Mouse (Mus musculus): ENCODE measurements around the gene Ccdc47. TPM values are rescaled to one million over a fixed set of nuclear protein-coding genes. Genes with fewer than 3 reads are reported as not detected.
"Not testable (repeated sequence)": the region's sequence is repeated elsewhere in the genome, so short reads cannot be mapped to it uniquely, and the experiment has no call there.

Ccdc47 gene
- polyA plus RNA-seq, 1 experiment from 2014 or later = 71.0 TPM

DNA sequence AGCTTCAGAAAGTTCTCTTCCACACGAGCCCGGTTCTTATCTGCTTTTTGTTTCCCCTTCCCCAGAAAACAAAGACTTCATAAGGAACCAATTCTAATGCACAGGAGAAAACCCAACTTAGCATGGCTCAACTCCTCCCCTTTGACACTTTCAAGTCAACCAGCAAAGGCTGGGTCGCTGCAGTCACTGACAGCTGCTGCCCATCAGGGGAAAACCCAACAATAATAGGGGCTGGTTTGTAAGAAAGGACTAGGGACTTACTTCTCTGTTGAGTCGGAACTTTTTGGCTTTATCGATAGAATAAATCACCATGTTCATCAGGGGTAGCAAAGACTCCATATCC is 14.1 kb downstream of the Ccdc47 start, which contains the start of gene Strada:
Gene Strada (minus strand): TSS at position 46 of the 343 bp plus-strand sequence.
- Histone ChIP-seq H3K27ac (ENCODE audit: low read depth, low read length) (no peak within 1 kb of the TSS), H3K36me3 (ENCODE audit: control insufficient read depth, insufficient read depth, low read length) (peaks cover 81% of the 10 kb centered on the region), H3K4me3 (ENCODE audit: low read depth, low read length) (no peak within 1 kb of the TSS), H3K4me2 (ENCODE audit: low read length) (no peak within 1 kb of the TSS), H3K9me3 (replicated peaks; ENCODE audit: control insufficient read depth, low read length) (no peaks in the 10 kb centered on the region), H3K4me1 (ENCODE audit: control insufficient read depth, insufficient read depth, low read length) (no peaks in the 10 kb centered on the region), H3K9ac (ENCODE audit: low read length) (no peak within 1 kb of the TSS), H3K27me3 (replicated peaks; ENCODE audit: control insufficient read depth, insufficient read depth, low read length) (no peaks in the 10 kb centered on the region)
- DNase-seq (ENCODE audit: low spot score) = no peak
- WGBS = 88% methylated on average over 5 of the region's 5 CpGs
- ATAC-seq = no peak

DNA sequence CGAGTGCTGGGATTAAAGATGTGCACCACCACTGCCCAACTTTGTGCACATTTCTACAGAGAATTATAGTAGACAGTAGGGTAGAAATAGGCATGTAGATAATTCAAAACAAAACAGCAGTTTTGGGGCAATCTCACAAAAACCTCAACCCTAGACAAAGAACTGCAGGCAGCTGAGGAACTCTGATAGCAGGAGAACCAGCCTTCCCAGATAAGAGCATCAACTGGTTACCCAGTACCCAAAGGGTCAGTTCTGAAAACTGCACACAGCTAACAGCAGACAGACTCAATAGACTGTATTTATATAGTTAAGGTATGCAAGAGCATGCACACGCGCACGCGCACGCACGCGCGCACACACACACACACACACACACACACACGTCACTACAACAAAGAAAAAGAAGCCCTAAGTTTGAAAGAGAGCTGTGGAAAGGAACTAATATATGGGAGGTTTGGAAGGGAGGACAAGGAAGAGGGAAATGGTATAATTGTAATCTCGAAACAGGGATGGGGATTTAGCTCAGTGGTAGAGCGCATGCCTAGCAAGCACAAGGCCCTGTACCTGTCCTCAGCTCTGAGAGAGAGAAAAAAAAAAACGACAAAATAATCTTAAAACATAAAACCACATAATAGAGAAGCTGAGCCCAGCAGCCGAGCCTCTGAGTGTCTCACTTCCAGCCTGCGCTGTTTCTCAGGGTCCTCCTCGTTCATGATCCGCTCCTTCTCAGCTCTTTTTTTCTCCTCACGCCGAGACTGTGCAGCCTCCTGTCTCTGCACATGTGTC is 14.6 kb downstream of the Ccdc47 start:
- Histone ChIP-seq H3K4me3 (ENCODE audit: low read depth, low read length) (no peak overlapping the region), H3K27me3 (replicated peaks; ENCODE audit: control insufficient read depth, insufficient read depth, low read length) (no peaks in the 10 kb centered on the region), H3K36me3 (ENCODE audit: control insufficient read depth, insufficient read depth, low read length) (peaks cover 77% of the 10 kb centered on the region), H3K9me3 (replicated peaks; ENCODE audit: control insufficient read depth, low read length) (no peaks in the 10 kb centered on the region), H3K4me2 (ENCODE audit: low read length) (no peak overlapping the region), H3K4me1 (ENCODE audit: control insufficient read depth, insufficient read depth, low read length) (no peaks in the 10 kb centered on the region), H3K9ac (ENCODE audit: low read length) (no peak overlapping the region), H3K27ac (ENCODE audit: low read depth, low read length) (no peak overlapping the region)
- ATAC-seq (no peak), DNase-seq (ENCODE audit: low spot score) (no peak)
- WGBS = 94% methylated on average over 19 of the region's 19 CpGs

DNA sequence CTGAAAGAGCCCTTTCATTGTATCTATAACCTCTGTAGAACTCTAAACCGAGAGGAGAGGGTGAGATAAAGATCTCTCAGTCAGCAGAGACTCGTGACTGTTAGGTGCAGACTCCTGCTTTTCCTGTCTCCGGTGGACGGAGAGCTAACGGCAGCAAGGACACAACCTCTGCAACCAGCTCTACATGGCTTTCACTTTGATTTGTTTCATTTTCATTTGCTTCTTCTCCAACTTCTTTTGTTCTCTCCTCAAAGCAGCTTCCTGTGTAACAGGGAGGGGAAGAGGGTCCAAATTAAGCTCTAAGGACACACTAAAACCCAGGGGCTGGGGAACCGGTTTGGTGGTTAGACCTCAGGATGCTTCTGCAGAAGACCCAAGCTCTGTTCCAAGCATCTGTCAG is 15.4 kb downstream of the Ccdc47 start:
- ATAC-seq (no peak), DNase-seq (ENCODE audit: low spot score) (no peak)
- Histone ChIP-seq H3K9ac (ENCODE audit: low read length) (no peak overlapping the region), H3K9me3 (replicated peaks; ENCODE audit: control insufficient read depth, low read length) (no peaks in the 10 kb centered on the region), H3K4me3 (ENCODE audit: low read depth, low read length) (no peak overlapping the region), H3K36me3 (ENCODE audit: control insufficient read depth, insufficient read depth, low read length) (peaks cover 72% of the 10 kb centered on the region), H3K27me3 (replicated peaks; ENCODE audit: control insufficient read depth, insufficient read depth, low read length) (no peaks in the 10 kb centered on the region), H3K4me1 (ENCODE audit: control insufficient read depth, insufficient read depth, low read length) (no peaks in the 10 kb centered on the region), H3K27ac (ENCODE audit: low read depth, low read length) (no peak overlapping the region), H3K4me2 (ENCODE audit: low read length) (no peak overlapping the region)
- WGBS = 88% methylated on average over 6 of the region's 6 CpGs

DNA sequence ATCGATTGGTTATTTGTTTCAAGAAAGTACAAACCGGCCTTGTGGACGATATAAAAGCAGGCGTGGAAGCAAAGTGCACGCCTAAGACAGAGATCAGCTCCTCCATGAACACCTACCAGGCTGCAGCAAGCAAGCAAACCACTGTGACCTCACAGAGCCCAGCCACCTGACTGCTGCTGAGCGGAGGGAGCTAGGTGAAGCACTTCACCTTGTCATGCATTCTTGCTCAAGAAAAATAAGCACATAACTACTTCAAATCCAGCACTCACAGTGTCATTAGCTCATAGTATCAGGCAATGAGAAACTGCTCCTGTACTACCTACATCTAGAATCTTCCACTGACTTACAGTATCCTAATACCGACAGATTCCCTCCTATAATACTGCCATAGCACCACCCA is 16.1 kb downstream of the Ccdc47 start:
- not testable (repeated sequence) for H3K27me3 ChIP-seq (replicated peaks; ENCODE audit: control insufficient read depth, insufficient read depth, low read length); DNase-seq (ENCODE audit: low spot score); H3K9ac ChIP-seq (ENCODE audit: low read length); H3K27ac ChIP-seq (ENCODE audit: low read depth, low read length); H3K4me1 ChIP-seq (ENCODE audit: control insufficient read depth, insufficient read depth, low read length); H3K4me3 ChIP-seq (ENCODE audit: low read depth, low read length); H3K4me2 ChIP-seq (ENCODE audit: low read length); H3K9me3 ChIP-seq (replicated peaks; ENCODE audit: control insufficient read depth, low read length); ATAC-seq
- WGBS = 97% methylated on average over 7 of the region's 7 CpGs
- H3K36me3 ChIP-seq (ENCODE audit: control insufficient read depth, insufficient read depth, low read length) = peaks cover 64% of the 10 kb centered on the region

DNA sequence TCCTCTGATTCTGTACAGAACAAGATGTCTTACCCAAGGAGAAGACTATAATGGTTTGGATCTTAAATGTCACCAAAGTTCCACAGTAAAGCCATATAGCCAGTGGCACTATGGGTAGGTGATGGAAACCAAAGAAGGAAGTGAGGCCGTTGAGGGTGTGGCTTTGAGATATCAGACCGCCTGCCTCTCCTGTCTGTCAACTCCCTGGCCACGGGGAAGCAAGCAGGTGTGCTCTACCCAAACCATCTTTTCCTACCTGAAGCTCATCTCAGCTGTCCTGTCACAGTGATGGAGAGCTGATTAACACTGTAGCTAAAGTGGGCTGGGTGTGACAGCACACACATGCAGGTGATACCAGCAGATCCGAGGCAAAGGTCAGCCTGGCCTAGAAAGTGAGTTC is 17.9 kb downstream of the Ccdc47 start:
- no peaks in the 10 kb centered on the region for H3K27me3 ChIP-seq (replicated peaks; ENCODE audit: control insufficient read depth, insufficient read depth, low read length)
- no peak for DNase-seq (ENCODE audit: low spot score)
- ATAC-seq = no peak
- H3K4me1 ChIP-seq (ENCODE audit: control insufficient read depth, insufficient read depth, low read length) = no peaks in the 10 kb centered on the region
- no peaks in the 10 kb centered on the region for H3K9me3 ChIP-seq (replicated peaks; ENCODE audit: control insufficient read depth, low read length)
- H3K36me3 ChIP-seq (ENCODE audit: control insufficient read depth, insufficient read depth, low read length) = peaks cover 48% of the 10 kb centered on the region
- WGBS = 87% methylated on average over 4 of the region's 4 CpGs
- H3K4me2 ChIP-seq (ENCODE audit: low read length) = no peak overlapping the region
- H3K4me3 ChIP-seq (ENCODE audit: low read depth, low read length) = no peak overlapping the region
- H3K27ac ChIP-seq (ENCODE audit: low read depth, low read length) = no peak overlapping the region
- H3K9ac ChIP-seq (ENCODE audit: low read length) = no peak overlapping the region

DNA sequence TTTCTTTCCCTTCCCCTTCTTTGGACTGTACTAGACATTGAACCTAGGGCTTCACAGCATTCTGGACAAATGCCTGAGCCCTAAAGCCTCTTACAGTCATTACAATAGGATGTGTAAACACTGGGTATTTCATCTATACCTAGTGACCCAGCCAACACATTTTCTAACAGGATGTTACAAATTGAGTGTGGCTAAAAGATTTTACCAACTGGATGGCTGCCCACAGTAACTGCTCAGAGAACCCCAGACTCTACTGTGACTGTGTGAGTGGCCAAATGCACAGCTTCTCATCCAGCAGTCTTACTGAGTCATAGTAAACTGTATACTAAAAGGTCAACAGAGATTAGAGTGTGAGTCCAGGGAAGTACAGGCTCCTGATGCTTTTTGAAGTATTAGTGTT is 20.8 kb downstream of the Ccdc47 start:
- ATAC-seq (no peak), DNase-seq (ENCODE audit: low spot score) (no peak)
- Histone ChIP-seq H3K27me3 (replicated peaks; ENCODE audit: control insufficient read depth, insufficient read depth, low read length) (no peaks in the 10 kb centered on the region), H3K4me1 (ENCODE audit: control insufficient read depth, insufficient read depth, low read length) (peaks cover 6% of the 10 kb centered on the region), H3K27ac (ENCODE audit: low read depth, low read length) (no peak overlapping the region), H3K4me3 (ENCODE audit: low read depth, low read length) (no peak overlapping the region), H3K9me3 (replicated peaks; ENCODE audit: control insufficient read depth, low read length) (no peaks in the 10 kb centered on the region), H3K4me2 (ENCODE audit: low read length) (no peak overlapping the region), H3K9ac (ENCODE audit: low read length) (no peak overlapping the region), H3K36me3 (ENCODE audit: control insufficient read depth, insufficient read depth, low read length) (peaks cover 21% of the 10 kb centered on the region)

DNA sequence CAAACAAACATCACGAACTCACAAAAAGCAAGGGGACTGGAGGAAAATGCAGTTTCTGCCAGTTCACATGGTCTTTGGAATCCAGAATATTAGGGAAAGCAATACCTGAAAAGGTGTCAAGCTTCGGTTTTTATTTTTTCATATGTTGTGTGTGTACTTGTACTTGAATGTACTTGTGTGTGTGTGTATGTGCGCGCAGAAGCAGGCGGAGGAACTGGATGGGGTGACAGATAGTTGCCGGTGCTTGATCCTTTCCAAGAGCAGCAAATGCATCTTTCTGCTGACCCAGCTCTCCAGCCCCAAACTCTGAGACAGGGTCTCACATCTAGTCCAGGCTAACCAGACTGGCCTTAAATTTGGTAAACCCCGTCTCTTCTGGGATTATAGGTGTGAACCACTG is 21.3 kb downstream of the Ccdc47 start:
- H3K27ac ChIP-seq (ENCODE audit: low read depth, low read length) = no peak overlapping the region
- peaks cover 6% of the 10 kb centered on the region for H3K4me1 ChIP-seq (ENCODE audit: control insufficient read depth, insufficient read depth, low read length)
- H3K9me3 ChIP-seq (replicated peaks; ENCODE audit: control insufficient read depth, low read length) = no peaks in the 10 kb centered on the region
- H3K4me3 ChIP-seq (ENCODE audit: low read depth, low read length) = no peak overlapping the region
- H3K36me3 ChIP-seq (ENCODE audit: control insufficient read depth, insufficient read depth, low read length) = peaks cover 21% of the 10 kb centered on the region
- WGBS = 93% methylated on average over 7 of the region's 7 CpGs
- no peak overlapping the region for H3K4me2 ChIP-seq (ENCODE audit: low read length)
- no peak overlapping the region for H3K9ac ChIP-seq (ENCODE audit: low read length)
- ATAC-seq (no peak), DNase-seq (ENCODE audit: low spot score) (no peak)
- H3K27me3 ChIP-seq (replicated peaks; ENCODE audit: control insufficient read depth, insufficient read depth, low read length) = no peaks in the 10 kb centered on the region

DNA sequence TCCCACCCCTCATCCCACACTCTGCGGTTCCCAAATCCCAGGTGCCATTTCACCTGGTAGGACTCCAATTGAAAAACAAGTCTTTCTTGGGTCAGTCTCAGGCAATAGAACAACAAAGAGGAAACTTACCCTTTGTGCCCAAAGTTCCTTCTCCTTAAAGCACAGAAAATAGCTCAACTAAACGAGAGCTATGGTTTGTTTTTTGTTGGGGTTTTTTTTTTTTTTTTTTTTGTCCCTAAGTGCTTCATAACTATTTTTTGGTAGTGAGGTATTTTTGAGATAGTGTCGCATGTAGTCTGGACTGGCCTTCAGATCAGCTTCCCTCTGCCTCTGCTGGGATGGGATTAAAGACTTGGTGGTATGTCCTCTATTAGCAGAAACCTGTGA is 22.0 kb downstream of the Ccdc47 start:
- H3K4me2 ChIP-seq (ENCODE audit: low read length) = peak overlapping the region; percentile 75
- H3K27me3 ChIP-seq (replicated peaks; ENCODE audit: control insufficient read depth, insufficient read depth, low read length) = no peaks in the 10 kb centered on the region
- H3K4me1 ChIP-seq (ENCODE audit: control insufficient read depth, insufficient read depth, low read length) = peaks cover 6% of the 10 kb centered on the region
- no peak for ATAC-seq
- no peaks in the 10 kb centered on the region for H3K9me3 ChIP-seq (replicated peaks; ENCODE audit: control insufficient read depth, low read length)
- no peak for DNase-seq (ENCODE audit: low spot score)
- WGBS = 32% methylated on average over 3 of the region's 3 CpGs
- H3K36me3 ChIP-seq (ENCODE audit: control insufficient read depth, insufficient read depth, low read length) = peaks cover 19% of the 10 kb centered on the region
- H3K4me3 ChIP-seq (ENCODE audit: low read depth, low read length) = peak overlapping the region; percentile 75
- H3K27ac ChIP-seq (ENCODE audit: low read depth, low read length) = peak overlapping the region; percentile 84
- H3K9ac ChIP-seq (ENCODE audit: low read length) = peak overlapping the region; percentile 75

DNA sequence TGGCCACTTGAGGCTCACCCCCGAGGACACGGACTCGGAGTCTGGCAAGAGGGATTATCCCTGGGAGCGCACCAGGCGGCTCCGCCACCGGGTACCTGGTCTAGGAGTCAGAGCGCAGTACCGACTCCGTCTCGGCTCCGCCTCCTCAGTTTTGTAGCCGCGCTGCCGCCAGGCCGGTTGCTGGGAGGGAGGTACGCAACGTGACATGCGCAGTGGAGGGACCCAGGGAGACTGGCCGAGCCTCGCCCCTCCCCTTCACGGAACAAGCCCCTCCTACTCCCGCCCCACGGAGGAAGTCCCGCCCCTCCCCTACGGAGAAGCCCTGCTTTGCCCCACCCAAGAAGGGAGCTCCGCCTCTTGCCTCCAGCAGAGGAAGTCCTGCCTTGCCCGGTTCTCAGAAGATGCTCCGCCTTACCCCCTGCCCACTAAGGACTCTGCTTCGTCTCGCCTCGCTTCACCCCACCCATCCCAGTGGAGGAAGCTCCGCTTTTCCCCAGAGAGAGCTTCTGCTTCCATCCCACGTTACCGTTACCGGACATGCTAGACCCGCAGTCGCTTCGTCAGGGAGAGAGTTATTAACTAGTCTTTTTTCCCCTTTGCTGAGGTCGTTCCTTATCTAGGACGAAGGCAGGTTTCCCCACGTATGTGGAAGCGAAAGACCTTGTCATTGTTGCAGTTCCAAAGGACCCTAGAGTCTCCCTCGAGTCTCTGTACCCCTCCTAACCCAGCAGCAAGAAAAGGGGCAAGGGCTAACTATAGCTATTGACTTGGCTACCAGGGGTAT is 22.6 kb downstream of the Ccdc47 start:
- peak overlapping the region; percentile 80 for H3K9ac ChIP-seq (ENCODE audit: low read length)
- peaks cover 6% of the 10 kb centered on the region for H3K4me1 ChIP-seq (ENCODE audit: control insufficient read depth, insufficient read depth, low read length)
- peak overlapping the region; percentile 75 for H3K4me3 ChIP-seq (ENCODE audit: low read depth, low read length)
- WGBS = under 1% methylated on average over 43 of the region's 44 CpGs
- ATAC-seq (peak; percentile 98), DNase-seq (ENCODE audit: low spot score) (peak; percentile 98)
- H3K9me3 ChIP-seq (replicated peaks; ENCODE audit: control insufficient read depth, low read length) = no peaks in the 10 kb centered on the region
- peaks cover 16% of the 10 kb centered on the region for H3K36me3 ChIP-seq (ENCODE audit: control insufficient read depth, insufficient read depth, low read length)
- H3K27ac ChIP-seq (ENCODE audit: low read depth, low read length) = peak overlapping the region; percentile 84
- H3K27me3 ChIP-seq (replicated peaks; ENCODE audit: control insufficient read depth, insufficient read depth, low read length) = no peaks in the 10 kb centered on the region
- peak overlapping the region; percentile 75 for H3K4me2 ChIP-seq (ENCODE audit: low read length)

Measured in forebrain, embryonic 14.5 days (tissue).